Mouse (Mus musculus) forebrain, embryonic 12.5 days (tissue): Measurements from ENCODE around the gene Rnase12. TPM values are rescaled to one million over a fixed set of nuclear protein-coding genes. Genes with fewer than 3 reads are reported as not detected.
A peak's percentile ranks its signal among the peaks of the same experiment; 100 is the strongest.

ENCODE experiments used
- ATAC-seq: fragments of 200-750 bp; cut with Nextera tagmentation; 2 replicates; pipeline ENCODE4 v1.8.0; 2017; ENCODE audit warnings: moderate TSS enrichment; ENCODE audit not compliant: low FRiP score
- H3K27ac ChIP-seq: fragments of 300-500 bp; sonication (generic); 2 replicates; pipeline ENCODE4 v1.5.1; 2016; ENCODE audit warnings: mild to moderate bottlenecking
- H3K27me3 ChIP-seq: fragments of 300-500 bp; sonication (generic); 2 replicates; pipeline ENCODE4 v1.6.1; 2016; ENCODE audit warnings: mild to moderate bottlenecking
- H3K36me3 ChIP-seq: fragments of 300-500 bp; sonication (generic); replicated peaks from 2 replicates; pipeline ENCODE4 v1.6.1; 2016; ENCODE audit warnings: mild to moderate bottlenecking
- H3K4me1 ChIP-seq: fragments of 300-500 bp; sonication (generic); 2 replicates; pipeline ENCODE4 v1.6.1; 2016
- H3K4me2 ChIP-seq: fragments of 300-500 bp; sonication (generic); 2 replicates; pipeline ENCODE4 v1.6.1; 2016; ENCODE audit warnings: mild to moderate bottlenecking, moderate library complexity
- H3K4me3 ChIP-seq: fragments of 300-500 bp; sonication (generic); replicated peaks from 2 replicates; pipeline ENCODE4 v1.5.1; 2016; ENCODE audit warnings: mild to moderate bottlenecking
- H3K9ac ChIP-seq: fragments of 300-500 bp; sonication (generic); 2 replicates; pipeline ENCODE4 v1.6.1; 2016; ENCODE audit warnings: mild to moderate bottlenecking
- H3K9me3 ChIP-seq: fragments of 300-500 bp; sonication (generic); 2 replicates; pipeline ENCODE4 v1.6.1; 2016
- whole genome bisulfite sequencing: fragments of 180-500 bp; shearing (Covaris S2); methylation state at CpG from one replicate; pipeline ENCODE4 v1.1.7; 2016; 5-methylcytosine and 5-hydroxymethylcytosine counted together
- polyA plus RNA-seq: library from polyadenylated mRNA; unstranded; fragments of >200 nt; fragmentation: Nextera tagmentation; extraction: Ambion mirVana; gene quantifications from 2 replicates; pipeline ENCODE4 v1.2.1, GENCODE M21; 2016

Rnase12 gene
- polyA plus RNA-seq, 1 experiment from 2014 or later: not detected

- peak within 1 kb of the TSS; percentile 72 for H3K4me2 ChIP-seq
- H3K9me3 ChIP-seq: no peaks in the 10 kb centered on the region
- ATAC-seq: peak; percentile 16; the same call in 1 of the 2 replicates
- peaks cover 11% of the 10 kb centered on the region for H3K4me1 ChIP-seq
- peak within 1 kb of the TSS; percentile 81 for H3K27ac ChIP-seq
- peak within 1 kb of the TSS; percentile 59 for H3K9ac ChIP-seq
- 10% methylated on average over 33 of the region's 33 CpGs for WGBS
- H3K4me3 ChIP-seq: peak within 1 kb of the TSS; percentile 69
- no peaks in the 10 kb centered on the region for H3K27me3 ChIP-seq
- no peaks in the 10 kb centered on the region for H3K36me3 ChIP-seq
Observed at GRCm38 (mm10) chr14:51090921-51091900, 33.8 kb upstream of the Rnase12 start, which contains the start of the genes Rnase4 and Ang. TSS of gene Rnase4 (plus strand) at chr14:51091077. TSS of gene Ang (plus strand) at chr14:51091150.

- Histone ChIP-seq H3K36me3 (no peaks in the 10 kb centered on the region), H3K4me1 (peaks cover 11% of the 10 kb centered on the region), H3K4me3 (peak overlapping the region; percentile 69), H3K4me2 (peak overlapping the region; percentile 72), H3K9ac (peak overlapping the region; percentile 59), H3K9me3 (no peaks in the 10 kb centered on the region), H3K27me3 (no peaks in the 10 kb centered on the region), H3K27ac (peak overlapping the region; percentile 81)
- WGBS: under 1% methylated on average over 27 of the region's 27 CpGs
- peak; percentile 57 for ATAC-seq
Observed at GRCm38 (mm10) chr14:51090077-51090781, 32.8 kb upstream of the Rnase12 start.

- Histone ChIP-seq H3K4me3 (peak overlapping the region; percentile 69), H3K4me1 (peaks cover 11% of the 10 kb centered on the region), H3K27ac (peak overlapping the region; percentile 81), H3K4me2 (peak overlapping the region; percentile 72), H3K9me3 (no peaks in the 10 kb centered on the region), H3K9ac (peak overlapping the region; percentile 59), H3K36me3 (no peaks in the 10 kb centered on the region), H3K27me3 (no peaks in the 10 kb centered on the region)
- ATAC-seq: peak; percentile 8; the same call in 1 of the 2 replicates
- under 1% methylated on average over 15 of the region's 15 CpGs for WGBS
Observed at GRCm38 (mm10) chr14:51089674-51090076, 32.2 kb upstream of the Rnase12 start.

GRCm38 (mm10) chr14:51088970-51089673 lies 31.7 kb upstream of the Rnase12 start:
- Histone ChIP-seq H3K36me3 (no peaks in the 10 kb centered on the region), H3K9me3 (no peaks in the 10 kb centered on the region), H3K27ac (peak overlapping the region; percentile 78), H3K4me2 (peak overlapping the region; percentile 72), H3K4me3 (peak overlapping the region; percentile 69), H3K9ac (peak overlapping the region; percentile 59), H3K27me3 (peaks cover under 1% of the 10 kb centered on the region; the same call in 1 of the 2 replicates), H3K4me1 (peaks cover 11% of the 10 kb centered on the region)
- ATAC-seq: peak; percentile 93
- WGBS: under 1% methylated on average over 34 of the region's 34 CpGs

GRCm38 (mm10) chr14:51088166-51088969 lies 30.9 kb upstream of the Rnase12 start:
- peak; percentile 33 for ATAC-seq
- WGBS: under 1% methylated on average over 23 of the region's 23 CpGs
- no peaks in the 10 kb centered on the region for H3K36me3 ChIP-seq
- H3K4me1 ChIP-seq: peaks cover 12% of the 10 kb centered on the region
- peak overlapping the region; percentile 69 for H3K4me3 ChIP-seq
- H3K9me3 ChIP-seq: no peaks in the 10 kb centered on the region
- peaks cover 8% of the 10 kb centered on the region for H3K27me3 ChIP-seq
- H3K9ac ChIP-seq: peak overlapping the region; percentile 52
- peak overlapping the region; percentile 72 for H3K4me2 ChIP-seq
- peak overlapping the region; percentile 78; the same call in 1 of the 2 replicates for H3K27ac ChIP-seq

DNA sequence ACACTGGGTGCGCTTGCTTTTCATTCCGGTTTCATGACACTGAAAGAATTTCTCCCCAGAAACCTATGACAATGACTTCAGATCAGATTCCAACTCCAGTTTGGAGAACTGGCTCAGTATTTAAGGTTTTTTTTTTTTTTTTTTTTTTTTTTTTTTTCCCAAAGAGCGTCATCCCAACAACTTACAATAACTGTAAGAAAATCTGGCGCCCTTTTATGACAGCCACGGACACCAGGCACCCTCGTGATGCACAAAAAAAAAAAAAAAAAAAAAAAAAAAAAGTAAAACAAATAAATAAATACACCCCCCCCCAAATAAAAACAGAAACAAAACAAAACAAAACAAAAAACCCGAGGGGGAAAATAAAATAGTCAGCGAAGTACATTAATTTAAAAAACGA lies 30.3 kb upstream of the Rnase12 start:
- Histone ChIP-seq H3K9me3 (no peaks in the 10 kb centered on the region), H3K4me2 (peak overlapping the region; percentile 72), H3K27me3 (peaks cover 12% of the 10 kb centered on the region), H3K36me3 (no peaks in the 10 kb centered on the region), H3K4me1 (peaks cover 18% of the 10 kb centered on the region), H3K27ac (no peak overlapping the region), H3K9ac (0 out of 2 replicates have a peak overlapping the region, but pooled peaks have one; percentile 33), H3K4me3 (peak overlapping the region; percentile 69)
- no peak for ATAC-seq
- 9% methylated on average over 9 of the region's 9 CpGs for WGBS

- WGBS: 84% methylated on average over 4 of the region's 4 CpGs
- Histone ChIP-seq H3K4me1 (peaks cover 12% of the 10 kb centered on the region), H3K9me3 (no peaks in the 10 kb centered on the region), H3K27ac (no peak overlapping the region), H3K4me3 (no peak overlapping the region), H3K27me3 (peaks cover 16% of the 10 kb centered on the region), H3K9ac (no peak overlapping the region), H3K36me3 (no peaks in the 10 kb centered on the region), H3K4me2 (no peak overlapping the region)
- ATAC-seq: no peak
Observed at GRCm38 (mm10) chr14:51085911-51086310, 28.4 kb upstream of the Rnase12 start.

DNA sequence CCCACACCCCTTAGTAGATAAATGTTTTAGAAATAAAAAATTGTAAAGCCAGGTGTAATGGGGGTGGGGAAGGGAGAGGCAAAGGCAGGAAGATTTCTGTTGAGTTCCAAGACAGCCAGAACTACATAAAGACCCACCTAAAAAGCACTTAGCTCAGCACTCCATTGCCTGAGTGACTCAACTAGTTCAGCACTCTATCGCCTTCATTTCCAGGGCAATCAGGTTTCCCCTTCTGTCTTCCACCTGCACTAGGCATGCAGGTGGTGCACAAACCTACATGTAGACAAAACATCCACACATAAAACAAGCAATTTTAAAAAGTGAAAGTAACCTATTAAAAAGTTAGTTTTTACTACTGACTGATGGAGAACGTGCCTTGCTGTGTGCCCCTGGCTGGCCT lies 27.6 kb upstream of the Rnase12 start:
- no peak for ATAC-seq
- no peak overlapping the region for H3K4me2 ChIP-seq
- no peaks in the 10 kb centered on the region for H3K36me3 ChIP-seq
- H3K4me1 ChIP-seq: peaks cover 10% of the 10 kb centered on the region
- no peak overlapping the region for H3K9ac ChIP-seq
- peaks cover 18% of the 10 kb centered on the region for H3K27me3 ChIP-seq
- WGBS: 78% methylated on average over 2 of the region's 2 CpGs
- no peaks in the 10 kb centered on the region for H3K9me3 ChIP-seq
- no peak overlapping the region for H3K4me3 ChIP-seq
- no peak overlapping the region for H3K27ac ChIP-seq

DNA sequence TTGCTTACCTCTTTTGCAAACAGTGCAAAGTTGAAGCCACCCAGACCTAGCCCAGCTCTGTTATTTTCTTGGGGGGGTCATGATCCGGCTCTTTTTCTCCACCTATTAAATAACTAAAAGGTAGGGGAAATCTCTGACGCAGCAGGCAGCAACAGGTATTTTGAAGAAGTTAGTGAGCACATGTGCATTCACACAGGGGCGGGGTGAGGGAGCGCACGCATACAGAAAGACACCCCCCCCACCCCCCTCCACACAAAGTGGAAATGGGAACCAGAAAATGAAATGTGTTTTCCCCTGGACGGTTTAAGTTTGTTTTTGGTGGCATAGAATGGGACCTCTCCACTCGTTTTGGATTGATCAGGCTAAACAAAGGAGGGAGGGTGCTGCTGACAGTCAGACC lies 26.3 kb upstream of the Rnase12 start:
- ATAC-seq: no peak
- Histone ChIP-seq H3K4me1 (peaks cover 9% of the 10 kb centered on the region), H3K36me3 (no peaks in the 10 kb centered on the region), H3K9me3 (no peaks in the 10 kb centered on the region), H3K27ac (no peak overlapping the region), H3K9ac (peak overlapping the region; percentile 56; the same call in 1 of the 2 replicates), H3K4me2 (peak overlapping the region; percentile 74), H3K27me3 (peaks cover 18% of the 10 kb centered on the region), H3K4me3 (peak overlapping the region; percentile 53)
- WGBS: 9% methylated on average over 7 of the region's 7 CpGs

- no peak overlapping the region for H3K27ac ChIP-seq
- 2% methylated on average over 40 of the region's 40 CpGs for WGBS
- ATAC-seq: peak; percentile 78
Observed at GRCm38 (mm10) chr14:51082599-51083581, 25.4 kb upstream of the Rnase12 start.

More at GRCm38 (mm10) chr14:51082599-51083581, 25.4 kb upstream of the Rnase12 start:
- Histone ChIP-seq H3K27me3 (peaks cover 18% of the 10 kb centered on the region), H3K4me3 (peak overlapping the region; percentile 53), H3K4me1 (peaks cover 7% of the 10 kb centered on the region), H3K36me3 (no peaks in the 10 kb centered on the region), H3K9ac (peak overlapping the region; percentile 56), H3K9me3 (no peaks in the 10 kb centered on the region), H3K4me2 (peak overlapping the region; percentile 74)
